Mouse (Mus musculus) thymus, adult 2 months (tissue): Measurements from ENCODE around the gene Gigyf1. TPM values are rescaled to one million over a fixed set of nuclear protein-coding genes. Genes with fewer than 3 reads are reported as not detected.

Experiments used
- DNase-seq: peaks from one replicate; pipeline ENCODE4 v3.0.0; 2021
- H3K27ac ChIP-seq: fragments of 200-500 bp; 2 replicates; pipeline ENCODE4 v1.5.1; 2012; ENCODE audit warnings: low read length, control low read depth; ENCODE audit not compliant: control insufficient read depth, insufficient read depth
- H3K27me3 ChIP-seq: fragments of 200-500 bp; 2 replicates; pipeline ENCODE4 v1.6.1; 2012; ENCODE audit warnings: mild to moderate bottlenecking, low read length, moderate library complexity, mixed read lengths; ENCODE audit not compliant: control insufficient read depth, insufficient read depth
- H3K36me3 ChIP-seq: fragments of 200-500 bp; 2 replicates; pipeline ENCODE4 v1.6.1; 2012; ENCODE audit warnings: mild to moderate bottlenecking, low read length, moderate library complexity; ENCODE audit not compliant: control insufficient read depth, insufficient read depth
- H3K4me1 ChIP-seq: fragments of 200-500 bp; replicated peaks from 2 replicates; pipeline ENCODE4 v1.6.1; 2012; ENCODE audit warnings: low read length; ENCODE audit not compliant: control insufficient read depth, insufficient read depth
- H3K4me3 ChIP-seq: fragments of 200-500 bp; 2 replicates; pipeline ENCODE4 v1.5.1; 2012; ENCODE audit warnings: mild to moderate bottlenecking, low read length, control low read depth, moderate library complexity; ENCODE audit not compliant: control insufficient read depth, insufficient read depth
- CTCF ChIP-seq: fragments of 200-500 bp; IDR thresholded peaks from 2 replicates; pipeline ENCODE4 v1.5.1; 2012; ENCODE audit warnings: mild to moderate bottlenecking, control low read depth, low read length, moderate library complexity, borderline replicate concordance; ENCODE audit not compliant: control insufficient read depth, poor library complexity, insufficient read depth; ENCODE audit errors: extremely low read depth
- POLR2A ChIP-seq: fragments of 200-500 bp; IDR thresholded peaks from 2 replicates; pipeline ENCODE4 v1.6.1; 2012; ENCODE audit warnings: mild to moderate bottlenecking, low read length, control low read depth, moderate library complexity; ENCODE audit not compliant: control insufficient read depth, poor library complexity, insufficient read depth; ENCODE audit errors: extremely low read depth
- WGBS: fragments of 180-500 bp; shearing (Covaris S2); methylation state at CpG from one replicate; pipeline ENCODE4 v1.1.7; 2018; 5-methylcytosine and 5-hydroxymethylcytosine counted together
- polyA plus RNA-seq: library from polyadenylated mRNA; depleted of rRNA; stranded (reverse); fragments of >200 nt; gene quantifications from 2 replicates; pipeline ENCODE4 v1.2.3, GENCODE M21; 2012

Gene Gigyf1
- polyA plus RNA-seq, 1 experiment, result 84.3 TPM

DNA sequence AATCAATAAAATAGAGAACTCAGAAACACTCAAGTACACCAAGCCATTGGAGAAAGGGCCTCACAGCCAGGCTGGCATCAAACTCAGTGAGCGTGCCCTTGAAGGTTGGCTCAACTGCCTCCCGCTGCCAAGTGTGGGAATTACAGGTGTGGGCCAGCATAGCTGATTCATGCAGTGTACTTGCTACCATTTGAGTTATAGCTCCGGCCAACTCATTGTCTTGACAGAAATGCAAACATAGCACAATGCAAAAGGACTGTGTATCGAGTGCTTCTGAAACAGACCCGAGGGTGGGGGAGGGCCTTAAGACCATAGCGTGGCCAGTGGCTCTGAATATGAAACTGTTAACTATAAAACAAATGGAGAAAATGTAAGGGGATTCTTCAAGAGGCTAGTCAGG is 14.3 kb upstream of the Gigyf1 start:
- H3K4me1 ChIP-seq, result peaks cover 6% of the 10 kb centered on the region
- H3K4me3 ChIP-seq, result no peak overlapping the region
- TF ChIP-seq POLR2A (no peak), CTCF (0 out of 2 replicates have a peak, but pooled peaks have one; percentile 16)
- H3K36me3 ChIP-seq, result no peaks in the 10 kb centered on the region
- no peak overlapping the region for H3K27ac ChIP-seq
- DNase-seq, result peak; percentile 40
- 84% methylated on average over 6 of the region's 6 CpGs for WGBS
- no peaks in the 10 kb centered on the region for H3K27me3 ChIP-seq

DNA sequence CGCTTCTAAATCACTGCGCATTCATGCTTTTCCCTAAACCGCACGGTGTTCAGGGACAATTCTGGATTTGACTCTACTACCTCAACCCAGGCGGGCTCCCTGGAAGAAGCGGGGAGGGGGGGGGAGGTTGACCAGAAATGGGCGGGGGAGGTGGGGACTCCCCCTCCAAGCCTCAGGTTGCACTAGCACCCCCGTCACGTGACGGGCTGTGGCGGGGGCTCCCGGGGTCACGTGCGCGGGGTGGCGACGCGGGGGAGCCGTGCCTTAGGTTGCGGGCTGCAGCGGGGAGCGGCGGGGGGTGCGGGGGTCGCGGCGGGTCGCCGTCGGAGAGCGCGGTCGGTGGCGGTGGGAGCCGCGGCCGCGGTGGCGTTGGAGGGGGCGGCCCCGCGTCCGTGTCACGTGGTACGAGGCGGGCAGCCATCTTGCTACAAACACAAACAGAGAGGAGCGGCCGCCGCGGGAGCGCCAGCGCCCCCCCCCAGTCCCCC is 8.3 kb upstream of the Gigyf1 start:
- Histone ChIP-seq H3K4me1 (peaks cover 20% of the 10 kb centered on the region), H3K27ac (no peak overlapping the region), H3K36me3 (no peaks in the 10 kb centered on the region), H3K27me3 (no peaks in the 10 kb centered on the region), H3K4me3 (peak overlapping the region; percentile 74)
- 2% methylated on average over 52 of the region's 52 CpGs for WGBS
- peak; percentile 80 for DNase-seq
- TF ChIP-seq POLR2A (0 out of 2 replicates have a peak, but pooled peaks have one; percentile 15), CTCF (no peak)

DNA sequence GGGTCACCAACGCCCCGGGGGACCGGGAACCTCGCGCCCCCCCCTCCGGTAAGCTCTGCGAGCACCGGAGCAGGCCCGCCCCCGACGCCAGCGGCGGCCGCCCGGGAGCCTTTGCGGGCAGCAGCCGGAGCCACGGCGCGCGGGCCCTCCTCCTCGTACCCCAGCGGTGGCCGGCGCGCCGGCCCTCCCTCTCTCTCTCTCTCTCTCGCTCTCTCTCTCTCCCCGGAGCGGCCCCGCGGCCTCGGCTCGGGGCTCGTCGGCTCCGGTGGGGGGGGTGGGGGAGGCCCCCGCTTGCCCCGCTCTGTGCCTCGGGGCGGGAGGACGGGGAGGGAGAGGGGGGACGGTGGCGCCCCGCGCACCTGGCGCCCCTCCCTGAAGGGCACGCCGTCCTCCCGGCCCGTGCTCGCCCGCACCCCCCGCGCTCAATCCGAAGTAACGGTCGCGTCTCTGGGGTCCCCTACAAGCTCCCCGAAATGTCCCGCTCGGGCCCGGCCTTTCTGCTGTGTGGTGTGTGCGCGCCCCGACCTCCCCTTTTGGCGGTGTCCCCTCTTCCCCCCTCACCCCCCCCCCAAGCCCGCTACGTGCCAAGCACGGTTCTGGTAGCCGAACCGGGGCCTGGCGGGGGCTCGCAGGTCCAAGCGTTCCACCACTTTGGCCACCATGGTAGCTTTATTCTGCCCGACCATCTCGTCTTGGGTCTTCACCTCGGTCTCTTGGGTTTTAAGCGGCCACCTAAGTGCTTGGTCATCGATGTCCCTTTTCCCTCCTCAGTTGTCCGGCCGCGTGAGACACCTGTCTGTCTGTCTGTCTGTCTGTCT is 7.6 kb upstream of the Gigyf1 start:
- peaks cover 20% of the 10 kb centered on the region for H3K4me1 ChIP-seq
- H3K27me3 ChIP-seq, result no peaks in the 10 kb centered on the region
- WGBS, result 1% methylated on average over 67 of the region's 83 CpGs
- no peak overlapping the region for H3K27ac ChIP-seq
- peak overlapping the region; percentile 74 for H3K4me3 ChIP-seq
- peak; percentile 53 for DNase-seq
- no peaks in the 10 kb centered on the region for H3K36me3 ChIP-seq
- TF ChIP-seq CTCF (no peak; the same call in 1 of the 2 replicates), POLR2A (0 out of 2 replicates have a peak, but pooled peaks have one; percentile 12)

DNA sequence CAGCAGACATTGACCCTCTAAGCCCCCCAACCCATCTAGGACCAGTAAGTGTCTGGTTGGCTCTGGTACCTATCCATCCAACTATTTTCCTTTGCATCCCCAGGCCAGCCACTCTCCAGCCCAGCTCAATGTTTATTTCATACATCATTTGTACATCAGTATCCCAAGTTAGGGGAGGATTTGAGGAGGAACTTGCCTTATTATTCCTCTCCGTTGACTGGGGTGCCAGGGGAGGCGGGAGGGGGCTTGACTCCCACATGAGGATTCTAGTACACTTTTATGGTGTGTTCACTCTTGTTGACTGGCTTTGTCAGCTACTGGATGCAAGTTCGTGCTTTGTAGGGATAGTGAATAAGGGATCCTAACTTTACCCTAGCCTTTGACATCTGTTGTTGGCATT is 6.6 kb upstream of the Gigyf1 start:
- DNase-seq, result no peak
- Histone ChIP-seq H3K27me3 (no peaks in the 10 kb centered on the region), H3K27ac (no peak overlapping the region), H3K4me3 (no peak overlapping the region), H3K36me3 (no peaks in the 10 kb centered on the region), H3K4me1 (peaks cover 20% of the 10 kb centered on the region)
- 88% methylated on average over 3 of the region's 3 CpGs for WGBS
- TF ChIP-seq POLR2A (no peak), CTCF (no peak)

DNA sequence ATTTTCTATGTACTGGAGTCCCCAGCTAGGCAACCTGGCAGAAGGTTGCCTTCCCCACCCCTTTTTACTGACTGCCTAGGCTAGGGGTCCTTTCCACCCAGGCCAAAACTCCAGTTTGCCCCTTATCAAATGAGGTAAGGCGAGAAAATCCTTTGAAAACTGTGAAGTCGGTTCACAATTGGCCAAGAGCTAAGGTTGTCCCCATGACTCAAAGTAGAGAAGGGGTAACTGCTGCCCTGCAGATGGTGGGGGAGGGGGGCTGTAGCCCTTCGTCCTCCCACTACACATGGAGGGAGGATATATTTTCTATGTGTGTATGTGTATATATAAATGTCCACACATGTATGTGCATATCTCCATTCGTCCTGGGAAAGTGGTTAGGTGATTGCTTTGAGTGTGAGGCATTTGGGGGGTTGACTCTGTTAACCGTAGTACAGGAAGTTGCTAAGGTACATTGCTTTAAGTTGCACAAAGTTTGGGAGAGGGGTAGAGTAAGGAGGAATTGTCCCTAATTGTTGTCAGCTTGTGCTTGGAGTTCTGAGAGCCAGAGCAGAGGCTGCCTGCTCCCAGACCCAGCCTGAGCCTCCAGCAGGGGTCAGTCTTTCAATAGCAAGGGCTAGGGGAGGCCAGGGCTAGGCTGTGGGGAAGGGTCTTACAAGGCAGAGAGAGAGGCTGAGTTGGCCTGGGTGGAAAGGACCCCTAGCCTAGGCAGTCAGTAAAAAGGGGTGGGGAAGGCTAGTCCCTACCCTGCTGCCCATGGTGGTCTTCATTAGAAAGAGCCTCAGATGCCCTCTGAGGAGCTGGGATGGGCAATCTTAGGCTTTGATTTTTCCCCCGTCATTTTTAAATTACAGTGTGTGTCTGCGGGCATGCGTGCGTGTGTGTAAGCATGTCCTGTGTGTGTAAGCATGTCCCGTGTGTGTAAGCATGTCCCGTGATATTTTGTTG is 5.2 kb upstream of the Gigyf1 start:
- H3K4me3 ChIP-seq, result no peak overlapping the region
- H3K36me3 ChIP-seq, result no peaks in the 10 kb centered on the region
- TF ChIP-seq POLR2A (no peak), CTCF (0 out of 2 replicates have a peak, but pooled peaks have one; percentile 20)
- no peak overlapping the region for H3K27ac ChIP-seq
- 87% methylated on average over 11 of the region's 11 CpGs for WGBS
- no peaks in the 10 kb centered on the region for H3K27me3 ChIP-seq
- DNase-seq, result no peak
- H3K4me1 ChIP-seq, result peaks cover 20% of the 10 kb centered on the region
